In genomic region chr11:84141752-84142151, GRCm38 (mm10) we compare ENCODE assay signal across 10 mouse cellular contexts. TPM values are rescaled to one million over a fixed set of nuclear protein-coding genes. Genes with fewer than 3 reads are reported as not detected.
DNase-seq lines count a peak whose midpoint lies in the region; ATAC-seq and TF ChIP-seq lines count a peak whose summit lies in the region.
"Had no signal": no experiment of that assay in that cellular context is flagged by ENCODE, and none has a peak within 500 bp of the region (broad histone marks: within the 10 kb centered on the region; RNA-seq: fewer than 3 reads in every experiment).

No protein-coding gene starts in this region.

- no peak overlapping the region for H3K27ac ChIP-seq in lung, postnatal 0 days (ENCODE audit: low read length)
- H3K27ac ChIP-seq: limb, embryonic 12.5 days; stomach, embryonic 15.5 days had no signal

- 56% methylated on average over 2 of the region's 2 CpGs for WGBS in lung, postnatal 0 days

- TF ChIP-seq CTCF in lung, postnatal 0 days (IDR thresholded peaks at IDR 0.05) = peak; percentile 86

- ATAC-seq in lung, postnatal 0 days = peak; percentile 48

- H3K4me3 ChIP-seq in lung, postnatal 0 days (ENCODE audit: low read depth, low read length) = no peak overlapping the region
- H3K4me3 ChIP-seq: limb, embryonic 12.5 days; stomach, embryonic 15.5 days had no signal

- no peaks in the 10 kb centered on the region for H3K9me3 ChIP-seq in lung, postnatal 0 days (ENCODE audit: low read length)
- H3K9me3 ChIP-seq: limb, embryonic 12.5 days; stomach, embryonic 15.5 days had no signal

- no peak overlapping the region for H3K9ac ChIP-seq in lung, postnatal 0 days (replicated peaks; ENCODE audit: low read depth)
- H3K9ac ChIP-seq: limb, embryonic 12.5 days; stomach, embryonic 15.5 days had no signal

- no peak overlapping the region for H3K4me2 ChIP-seq in lung, postnatal 0 days (replicated peaks; ENCODE audit: low read depth, low read length)
- H3K4me2 ChIP-seq: limb, embryonic 12.5 days; stomach, embryonic 15.5 days had no signal

- no peaks in the 10 kb centered on the region for H3K4me1 ChIP-seq in lung, postnatal 0 days (ENCODE audit: insufficient read depth, low read depth, low read length)
- H3K4me1 ChIP-seq: limb, embryonic 12.5 days; stomach, embryonic 15.5 days had no signal

- peak; percentile 29 for DNase-seq in heart, adult 8-10 months (ENCODE audit: low spot score)
- no peak for DNase-seq in heart, adult 11 months
- peak; percentile 35 for DNase-seq in 3134 (ENCODE audit: extremely low read depth, insufficient read length, low spot score)
- DNase-seq in Muller cell, postnatal 12 days (ENCODE audit: inconsistent ontology term) = peak; percentile 38
- DNase-seq in cerebellum, postnatal 14 days = peak; percentile 58 to 67
- DNase-seq in kidney, adult 9 months = peak; percentile 86
- peak; percentile 69 for DNase-seq in lung, postnatal 0 days (ENCODE audit: low spot score)
- peak; percentile 72 for DNase-seq in splenic B cell, adult 2 months (ENCODE audit: low read depth, low spot score)

- H3K27me3 ChIP-seq in lung, postnatal 0 days (replicated peaks; ENCODE audit: insufficient read depth, low read length) = no peaks in the 10 kb centered on the region
- H3K27me3 ChIP-seq in splenic B cell, adult 2 months (ENCODE audit: control insufficient read depth, insufficient read depth, low read length, poor library complexity, severe bottlenecking) = no peaks in the 10 kb centered on the region
- H3K27me3 ChIP-seq: limb, embryonic 12.5 days; stomach, embryonic 15.5 days had no signal

- no peaks in the 10 kb centered on the region for H3K36me3 ChIP-seq in lung, postnatal 0 days (ENCODE audit: insufficient read depth, low read length)
- H3K36me3 ChIP-seq in splenic B cell, adult 2 months (ENCODE audit: control insufficient read depth, insufficient read depth, low read length, poor library complexity, severe bottlenecking) = no peaks in the 10 kb centered on the region
- H3K36me3 ChIP-seq: limb, embryonic 12.5 days; stomach, embryonic 15.5 days had no signal

- TF ChIP-seq EP300 in lung, postnatal 0 days (IDR thresholded peaks at IDR 0.05) = no peak

RNA-seq across cellular contexts. Expression of gene Acaca, which starts 12.3 kb away (rescaled TPM):
- 10 to 100 TPM; 14.3 to 18.9 (median 16.8) TPM for total RNA-seq in heart, adult 8-10 months (2022)
- 6.5 and 7.9 TPM in 2 replicates for polyA plus RNA-seq in lung, postnatal 0 days (2015; fragmentation: Nextera tagmentation; extraction: Ambion mirVana)

RNA-seq across cellular contexts. Expression of gene Tada2a, which starts 12.4 kb away (rescaled TPM):
- total RNA-seq in heart, adult 8-10 months (2022) = 1 to 10 TPM; 8.0 to 8.2 (median 8.1) TPM
- 14.9 and 15.0 TPM in 2 replicates for polyA plus RNA-seq in lung, postnatal 0 days (2015; fragmentation: Nextera tagmentation; extraction: Ambion mirVana)

RNA-seq across cellular contexts. Expression of gene Gm11437, which starts 25.5 kb away (rescaled TPM):
- total RNA-seq in heart, adult 8-10 months (2022) = not detected
- not detected in 2 replicates for polyA plus RNA-seq in lung, postnatal 0 days (2015; fragmentation: Nextera tagmentation; extraction: Ambion mirVana)
- polyA plus RNA-seq: limb, embryonic 12.5 days; stomach, embryonic 15.5 days had no signal
